Mouse (Mus musculus) heart, postnatal 0 days (tissue): ENCODE data around the gene Slbp.

Experiments used
- CTCF ChIP-seq: IDR thresholded peaks from 2 replicates; pipeline ENCODE4 v1.5.1; 2016; ENCODE audit warnings: antibody characterized with exemption, control low read depth, low read depth
- EP300 ChIP-seq: IDR thresholded peaks from 2 replicates; pipeline ENCODE4 v1.6.1; 2016; ENCODE audit warnings: antibody characterized with exemption, low read depth

GRCm38 (mm10) chr5:33628820-33629300, 23.5 kb downstream of the Slbp start:
- TF ChIP-seq EP300 (no peak), CTCF (no peak)
